ENCODE assay signal across 16 mouse cellular contexts in the genomic region with DNA sequence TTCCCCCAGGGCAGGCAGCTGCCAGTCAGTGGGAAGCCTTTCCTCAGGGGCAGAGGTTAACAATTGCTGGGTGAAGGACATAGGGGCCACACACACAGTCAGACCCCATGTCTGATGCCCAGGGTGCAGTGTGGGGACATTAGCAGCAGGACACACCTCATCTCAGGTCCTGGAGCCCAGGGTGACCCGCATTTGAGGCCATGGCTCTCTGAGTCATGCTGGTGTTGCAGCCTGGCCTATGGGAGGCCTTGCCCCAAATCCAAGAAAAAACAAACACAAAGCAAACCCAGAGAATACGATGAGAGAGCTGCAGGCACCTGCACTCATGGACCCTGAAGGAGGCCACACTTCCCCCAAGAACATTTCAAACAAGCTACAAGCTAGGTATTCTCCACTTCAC.
"Had no signal": no experiment of that assay in that cellular context is flagged by ENCODE, and none has a peak within 500 bp of the region (broad histone marks: within the 10 kb centered on the region; RNA-seq: fewer than 3 reads in every experiment).

No protein-coding gene starts in this region.

- H3K27ac ChIP-seq: kidney, embryonic 15.5 days; limb, embryonic 10.5 days; liver, embryonic 15.5 days; midbrain, embryonic 10.5 days; neural tube, embryonic 13.5 days had no signal

- H3K4me1 ChIP-seq: kidney, embryonic 15.5 days; limb, embryonic 10.5 days had no signal

- DNase-seq: kidney, postnatal 25 days; layer of hippocampus, adult 9-11 months; lung, adult 2 months; lung, postnatal 36 days; retina, postnatal 1 day; right cerebral cortex, postnatal 4 days; spleen, adult 18-20 months; thymus, adult 18-20 months; thymus, postnatal 14 days had no signal

- H3K9me3 ChIP-seq: kidney, embryonic 15.5 days; limb, embryonic 10.5 days; liver, embryonic 15.5 days; midbrain, embryonic 10.5 days; neural tube, embryonic 13.5 days had no signal

- H3K4me3 ChIP-seq: kidney, embryonic 15.5 days; limb, embryonic 10.5 days; liver, embryonic 15.5 days; midbrain, embryonic 10.5 days; neural tube, embryonic 13.5 days had no signal

- ATAC-seq: lung, postnatal 0 days had no signal

- H3K27me3 ChIP-seq: kidney, embryonic 15.5 days; liver, embryonic 15.5 days; neural tube, embryonic 13.5 days had no signal

- H3K4me2 ChIP-seq: kidney, embryonic 15.5 days; liver, embryonic 11.5 days; liver, embryonic 15.5 days; neural tube, embryonic 13.5 days had no signal

- H3K9ac ChIP-seq: kidney, embryonic 15.5 days; liver, embryonic 15.5 days; neural tube, embryonic 13.5 days had no signal
